In genomic region chr4:148625010-148625409, GRCm38 (mm10) we compare ENCODE assay signal across 9 mouse cellular contexts. TPM values are rescaled to one million over a fixed set of nuclear protein-coding genes. Genes with fewer than 3 reads are reported as not detected.
A peak's percentile ranks its signal among the peaks of the same experiment; 100 is the strongest.
DNase-seq lines count a peak whose midpoint lies in the region; ATAC-seq and TF ChIP-seq lines count a peak whose summit lies in the region.
"Had no signal": no experiment of that assay in that cellular context is flagged by ENCODE, and none has a peak within 500 bp of the region (broad histone marks: within the 10 kb centered on the region; RNA-seq: fewer than 3 reads in every experiment).

No protein-coding gene starts in this region.

- no peak for TF ChIP-seq CTCF in kidney, adult 2 months (conservative IDR thresholded peaks at IDR 0.05; ENCODE audit: insufficient read depth, insufficient read length, low read depth, low read length)
- TF ChIP-seq CTCF in midbrain, postnatal 0 days (IDR thresholded peaks at IDR 0.05) = no peak

- 82% methylated on average over 10 of the region's 10 CpGs for WGBS in kidney, embryonic 15.5 days
- 47% methylated on average over 10 of the region's 10 CpGs for WGBS in kidney, adult 2 months
- 88% methylated on average over 10 of the region's 10 CpGs for WGBS in embryonic facial prominence, embryonic 10.5 days
- 85% methylated on average over 10 of the region's 10 CpGs for WGBS in intestine, embryonic 14.5 days
- 87% methylated on average over 10 of the region's 10 CpGs for WGBS in midbrain, postnatal 0 days

- no peak for ATAC-seq in kidney, embryonic 15.5 days (replicated peaks; ENCODE audit: low FRiP score)
- ATAC-seq in intestine, embryonic 14.5 days (replicated peaks; ENCODE audit: low FRiP score, low TSS enrichment, low read depth) = no peak
- ATAC-seq in midbrain, postnatal 0 days (ENCODE audit: low FRiP score) = no peak

- no peak for DNase-seq in kidney, adult 2 months
- DNase-seq in embryonic facial prominence, embryonic 10.5 days (ENCODE audit: low spot score) = no peak
- peak; percentile 51 for DNase-seq in intestine, embryonic 14.5 days (ENCODE audit: low spot score)
- no peak for DNase-seq in midbrain, postnatal 0 days (ENCODE audit: low spot score)
- no peak for DNase-seq in cerebellum, adult 11 months
- no peak for DNase-seq in left cerebral cortex, adult 11 months (ENCODE audit: low spot score)
- no peak for DNase-seq in adrenal gland, adult 18-20 months (ENCODE audit: low spot score in 2 of 2)

- no peaks in the 10 kb centered on the region for H3K9me3 ChIP-seq in kidney, embryonic 15.5 days (replicated peaks)
- H3K9me3 ChIP-seq in embryonic facial prominence, embryonic 10.5 days = no peaks in the 10 kb centered on the region
- no peaks in the 10 kb centered on the region for H3K9me3 ChIP-seq in intestine, embryonic 14.5 days (ENCODE audit: control insufficient read depth, low read length)
- H3K9me3 ChIP-seq in midbrain, postnatal 0 days (ENCODE audit: low read length) = no peaks in the 10 kb centered on the region

- 0 out of 2 replicates have a peak overlapping the region, but pooled peaks have one; percentile 98 for H3K9ac ChIP-seq in kidney, embryonic 15.5 days
- H3K9ac ChIP-seq in intestine, embryonic 14.5 days (ENCODE audit: low read length) = peak overlapping the region; percentile 16; the same call in 1 of the 2 replicates
- no peak overlapping the region for H3K9ac ChIP-seq in midbrain, postnatal 0 days (replicated peaks; ENCODE audit: low read length, poor library complexity, severe bottlenecking)

- H3K4me3 ChIP-seq in kidney, embryonic 15.5 days (replicated peaks) = peak overlapping the region; percentile 87
- no peak overlapping the region for H3K4me3 ChIP-seq in kidney, adult 2 months (ENCODE audit: insufficient read depth, low read depth, low read length)
- peak overlapping the region; percentile 74 for H3K4me3 ChIP-seq in embryonic facial prominence, embryonic 10.5 days
- H3K4me3 ChIP-seq in intestine, embryonic 14.5 days (ENCODE audit: low read depth, low read length) = peak overlapping the region; percentile 67
- H3K4me3 ChIP-seq in midbrain, postnatal 0 days (ENCODE audit: low read depth, low read length) = no peak overlapping the region

- no peaks in the 10 kb centered on the region for H3K27me3 ChIP-seq in kidney, embryonic 15.5 days
- H3K27me3 ChIP-seq in kidney, adult 2 months (replicated peaks; ENCODE audit: control insufficient read depth, insufficient read depth, low read length) = no peaks in the 10 kb centered on the region
- no peaks in the 10 kb centered on the region for H3K27me3 ChIP-seq in embryonic facial prominence, embryonic 10.5 days (replicated peaks; ENCODE audit: low read depth, poor library complexity, severe bottlenecking)
- no peaks in the 10 kb centered on the region for H3K27me3 ChIP-seq in intestine, embryonic 14.5 days (replicated peaks; ENCODE audit: control insufficient read depth, insufficient read depth, low read length)
- H3K27me3 ChIP-seq in midbrain, postnatal 0 days (ENCODE audit: insufficient read depth, low read length) = no peaks in the 10 kb centered on the region

- peaks cover 50% of the 10 kb centered on the region for H3K36me3 ChIP-seq in kidney, embryonic 15.5 days
- peaks cover 16% of the 10 kb centered on the region for H3K36me3 ChIP-seq in kidney, adult 2 months (ENCODE audit: control insufficient read depth, insufficient read depth, low read length)
- peaks cover 53% of the 10 kb centered on the region for H3K36me3 ChIP-seq in embryonic facial prominence, embryonic 10.5 days (replicated peaks)
- H3K36me3 ChIP-seq in intestine, embryonic 14.5 days (ENCODE audit: control insufficient read depth, insufficient read depth, low read length) = peaks cover 53% of the 10 kb centered on the region
- peaks cover 22% of the 10 kb centered on the region for H3K36me3 ChIP-seq in midbrain, postnatal 0 days (ENCODE audit: insufficient read depth, low read length)

- no peak overlapping the region for H3K27ac ChIP-seq in kidney, embryonic 15.5 days
- H3K27ac ChIP-seq in kidney, adult 2 months (ENCODE audit: insufficient read depth, low read depth, low read length) = no peak overlapping the region
- H3K27ac ChIP-seq in embryonic facial prominence, embryonic 10.5 days (replicated peaks) = no peak overlapping the region
- H3K27ac ChIP-seq in intestine, embryonic 14.5 days (ENCODE audit: low read depth) = no peak overlapping the region
- no peak overlapping the region for H3K27ac ChIP-seq in midbrain, postnatal 0 days (ENCODE audit: low read depth, low read length)

- no peak for TF ChIP-seq POLR2A in kidney, adult 2 months (IDR thresholded peaks at IDR 0.05; ENCODE audit: low read depth, low read length)

- H3K4me1 ChIP-seq in kidney, embryonic 15.5 days = peaks cover 34% of the 10 kb centered on the region
- H3K4me1 ChIP-seq in kidney, adult 2 months (ENCODE audit: control insufficient read depth, insufficient read depth, low read length) = peaks cover 24% of the 10 kb centered on the region; the same call in 1 of the 2 replicates
- H3K4me1 ChIP-seq in embryonic facial prominence, embryonic 10.5 days = peaks cover 28% of the 10 kb centered on the region
- H3K4me1 ChIP-seq in intestine, embryonic 14.5 days (replicated peaks; ENCODE audit: control insufficient read depth, insufficient read depth, low read length) = peaks cover 13% of the 10 kb centered on the region
- no peaks in the 10 kb centered on the region for H3K4me1 ChIP-seq in midbrain, postnatal 0 days (ENCODE audit: insufficient read depth, low read length)

- H3K4me2 ChIP-seq in kidney, embryonic 15.5 days = peak overlapping the region; percentile 80
- peak overlapping the region; percentile 82 for H3K4me2 ChIP-seq in intestine, embryonic 14.5 days (ENCODE audit: low read length)
- peak overlapping the region; percentile 79; the same call in 1 of the 2 replicates for H3K4me2 ChIP-seq in midbrain, postnatal 0 days (ENCODE audit: low read depth, low read length, poor library complexity, severe bottlenecking)

RNA-seq across cellular contexts. Expression of gene Tardbp, which starts 1.8 kb away (rescaled TPM):
- polyA plus RNA-seq in kidney, embryonic 15.5 days (2015; fragmentation: Nextera tagmentation; extraction: Ambion mirVana) = 360 and 392 TPM in 2 replicates
- polyA plus RNA-seq in kidney, adult 2 months (2012; rRNA removed) = 67.3 and 93.3 TPM in 2 replicates
- 450 and 455 TPM in 2 replicates for polyA plus RNA-seq in embryonic facial prominence, embryonic 10.5 days (2016; fragmentation: Nextera tagmentation; extraction: Ambion mirVana)
- 137 and 153 TPM in 2 replicates for polyA plus RNA-seq in intestine, embryonic 14.5 days (2014; fragmentation: Nextera tagmentation; extraction: Ambion mirVana)
- 94.0 and 98.7 TPM in 2 replicates for total RNA-seq in midbrain, postnatal 0 days (2014; rRNA removed)
- 80.7 and 94.6 TPM in 2 replicates for polyA plus RNA-seq in midbrain, postnatal 0 days (2015; fragmentation: Nextera tagmentation; extraction: Ambion mirVana)
- 100 to 1,000 TPM; 216 to 267 TPM for total RNA-seq in adrenal gland, adult 18-20 months (2021)

RNA-seq across cellular contexts. Expression of gene Gm572, which starts 18.1 kb away (rescaled TPM):
- polyA plus RNA-seq in kidney, embryonic 15.5 days (2015; fragmentation: Nextera tagmentation; extraction: Ambion mirVana) = not detected in 2 replicates
- polyA plus RNA-seq in kidney, adult 2 months (2012; rRNA removed) = 0.17 TPM in 1 of 2 replicates, not detected in the other
- polyA plus RNA-seq in embryonic facial prominence, embryonic 10.5 days (2016; fragmentation: Nextera tagmentation; extraction: Ambion mirVana) = not detected in 2 replicates
- polyA plus RNA-seq in intestine, embryonic 14.5 days (2014; fragmentation: Nextera tagmentation; extraction: Ambion mirVana) = not detected in 2 replicates
- 0.44 TPM in 1 of 2 replicates, not detected in the other for total RNA-seq in midbrain, postnatal 0 days (2014; rRNA removed)
- not detected in 2 replicates for polyA plus RNA-seq in midbrain, postnatal 0 days (2015; fragmentation: Nextera tagmentation; extraction: Ambion mirVana)
- total RNA-seq in adrenal gland, adult 18-20 months (2021) = not detected
- polyA plus RNA-seq: thymus, postnatal 0 days had no signal

RNA-seq across cellular contexts. Expression of gene Masp2, which starts 22.7 kb away (rescaled TPM):
- polyA plus RNA-seq in kidney, embryonic 15.5 days (2015; fragmentation: Nextera tagmentation; extraction: Ambion mirVana) = 0.44 and 0.69 TPM in 2 replicates
- 1.7 and 2.7 TPM in 2 replicates for polyA plus RNA-seq in kidney, adult 2 months (2012; rRNA removed)
- 0.35 TPM in 1 of 2 replicates, not detected in the other for polyA plus RNA-seq in embryonic facial prominence, embryonic 10.5 days (2016; fragmentation: Nextera tagmentation; extraction: Ambion mirVana)
- 0.22 and 0.28 TPM in 2 replicates for polyA plus RNA-seq in intestine, embryonic 14.5 days (2014; fragmentation: Nextera tagmentation; extraction: Ambion mirVana)
- total RNA-seq in midbrain, postnatal 0 days (2014; rRNA removed) = 0.33 and 0.42 TPM in 2 replicates
- polyA plus RNA-seq in midbrain, postnatal 0 days (2015; fragmentation: Nextera tagmentation; extraction: Ambion mirVana) = 0.55 TPM in 1 of 2 replicates, not detected in the other
- 1 to 10 TPM; 1.2 to 2.3 TPM for total RNA-seq in adrenal gland, adult 18-20 months (2021)

RNA-seq across cellular contexts. Expression of gene Srm, which starts 33.7 kb away (rescaled TPM):
- 192 and 209 TPM in 2 replicates for polyA plus RNA-seq in kidney, embryonic 15.5 days (2015; fragmentation: Nextera tagmentation; extraction: Ambion mirVana)
- polyA plus RNA-seq in kidney, adult 2 months (2012; rRNA removed) = 33.1 and 33.9 TPM in 2 replicates
- 248 and 267 TPM in 2 replicates for polyA plus RNA-seq in embryonic facial prominence, embryonic 10.5 days (2016; fragmentation: Nextera tagmentation; extraction: Ambion mirVana)
- polyA plus RNA-seq in intestine, embryonic 14.5 days (2014; fragmentation: Nextera tagmentation; extraction: Ambion mirVana) = 249 and 260 TPM in 2 replicates
- 55.4 and 74.9 TPM in 2 replicates for total RNA-seq in midbrain, postnatal 0 days (2014; rRNA removed)
- polyA plus RNA-seq in midbrain, postnatal 0 days (2015; fragmentation: Nextera tagmentation; extraction: Ambion mirVana) = 148 and 151 TPM in 2 replicates
- total RNA-seq in adrenal gland, adult 18-20 months (2021) = 10 to 100 TPM; 53.3 to 73.6 TPM

Comparison
In these comparisons a context has a peak if more than half of its experiments do, and no peak if none do; other contexts are left out.
1. H3K4me3 ChIP-seq: peak in kidney, embryonic 15.5 days (single experiment), embryonic facial prominence, embryonic 10.5 days (single experiment) and intestine, embryonic 14.5 days (single experiment); none in kidney, adult 2 months (single experiment) and midbrain, postnatal 0 days (single experiment).
2. Peak in every context shown above with its lines, with median percentiles within 50 percentile points of each other: H3K4me2 ChIP-seq.